Mouse (Mus musculus) forelimb bud, embryonic 11.5 days (tissue): ENCODE results near the gene Vps52.
"Not testable (repeated sequence)": the region's sequence is repeated elsewhere in the genome, so short reads cannot be mapped to it uniquely, and the experiment has no call there.

Experiments used
- DNase-seq: peaks from one replicate; pipeline ENCODE4 v3.0.0-alpha.2; 2012; ENCODE audit warnings: low read depth, low spot score

The Vps52 gene

GRCm38 (mm10) chr17:33941381-33941780 is 14.2 kb upstream of the Vps52 start:
- no peak for DNase-seq

- no peak for DNase-seq
These were observed 12.2 kb upstream of the Vps52 start for GRCm38 (mm10) chr17:33943454-33943853.

DNA sequence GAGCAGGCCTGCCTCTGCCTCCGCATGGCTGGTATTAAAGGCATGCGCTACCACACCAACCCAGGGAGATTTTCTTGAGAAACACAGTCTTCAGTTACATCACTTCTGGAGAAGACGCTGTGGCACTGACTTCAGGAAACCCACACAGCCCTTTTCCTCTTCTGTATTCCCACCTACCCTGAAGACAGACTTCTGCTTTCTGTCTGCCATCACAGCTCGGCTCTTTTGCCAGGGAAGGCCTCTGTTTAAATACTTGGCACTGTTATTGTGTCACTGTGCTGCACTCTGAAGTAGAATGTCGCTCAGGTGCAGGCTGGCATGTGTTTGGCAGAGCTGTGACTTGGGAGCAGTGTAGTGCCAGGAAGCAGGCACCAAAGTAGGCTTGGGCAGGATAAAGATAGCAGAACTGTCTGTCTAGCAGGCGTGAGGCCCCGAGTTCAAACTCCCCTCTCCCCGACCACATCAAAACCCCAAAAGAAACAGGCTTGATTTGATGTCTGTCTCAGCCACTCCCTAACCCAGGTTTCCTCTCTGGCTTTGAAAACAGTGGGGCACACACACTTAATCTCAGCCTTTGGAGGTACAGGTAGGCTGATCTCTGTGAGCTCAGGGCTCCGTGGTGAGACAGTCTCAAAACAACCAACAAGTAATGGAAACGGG is 8.1 kb upstream of the Vps52 start:
- DNase-seq: no peak

- no peak for DNase-seq
These were observed 7.3 kb upstream of the Vps52 start for GRCm38 (mm10) chr17:33948090-33948904.

GRCm38 (mm10) chr17:33948905-33949537 is 6.6 kb upstream of the Vps52 start:
- no peak for DNase-seq

GRCm38 (mm10) chr17:33950131-33950625 is 5.4 kb upstream of the Vps52 start:
- DNase-seq: no peak

- peak; percentile 92 for DNase-seq
These were observed 4.3 kb upstream of the Vps52 start, which contains the start of gene B3galt4 for GRCm38 (mm10) chr17:33951021-33951946. TSS of gene B3galt4 (minus strand) at chr17:33951488.

- not testable (repeated sequence) for DNase-seq
These were observed 3.6 kb upstream of the Vps52 start for GRCm38 (mm10) chr17:33952015-33952414.

- no peak for DNase-seq
These were observed 2.7 kb upstream of the Vps52 start for GRCm38 (mm10) chr17:33952879-33953278.

DNA sequence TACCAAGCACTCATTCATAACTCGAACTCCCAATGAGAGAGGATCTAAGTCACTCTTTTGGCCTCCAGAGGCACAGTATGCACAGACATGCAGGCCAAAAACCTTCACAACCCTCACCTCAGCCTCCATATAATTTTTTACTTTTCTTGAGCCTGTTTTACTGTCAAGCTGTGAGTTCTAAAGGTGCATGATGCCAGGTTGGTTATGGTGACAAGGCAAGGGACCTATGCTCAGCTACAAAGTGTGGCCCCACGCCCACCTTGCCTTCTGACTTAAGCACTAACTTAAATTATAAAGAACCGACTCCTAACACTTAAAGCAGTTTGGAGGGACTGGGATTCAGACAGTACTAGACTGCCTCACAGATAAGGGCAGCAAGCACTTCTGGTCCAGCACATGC is 2.3 kb upstream of the Vps52 start:
- no peak for DNase-seq

GRCm38 (mm10) chr17:33953961-33954565 is 1.5 kb upstream of the Vps52 start:
- DNase-seq: no peak

- DNase-seq: no peak
These were observed 712 bp upstream of the Vps52 start for GRCm38 (mm10) chr17:33954646-33955554.

- DNase-seq: no peak
These were observed 724 bp downstream of the Vps52 start for GRCm38 (mm10) chr17:33956336-33956735.

- no peak for DNase-seq
These were observed 1.9 kb downstream of the Vps52 start for GRCm38 (mm10) chr17:33957493-33957892.

GRCm38 (mm10) chr17:33958451-33958850 is 2.8 kb downstream of the Vps52 start:
- DNase-seq: no peak

DNA sequence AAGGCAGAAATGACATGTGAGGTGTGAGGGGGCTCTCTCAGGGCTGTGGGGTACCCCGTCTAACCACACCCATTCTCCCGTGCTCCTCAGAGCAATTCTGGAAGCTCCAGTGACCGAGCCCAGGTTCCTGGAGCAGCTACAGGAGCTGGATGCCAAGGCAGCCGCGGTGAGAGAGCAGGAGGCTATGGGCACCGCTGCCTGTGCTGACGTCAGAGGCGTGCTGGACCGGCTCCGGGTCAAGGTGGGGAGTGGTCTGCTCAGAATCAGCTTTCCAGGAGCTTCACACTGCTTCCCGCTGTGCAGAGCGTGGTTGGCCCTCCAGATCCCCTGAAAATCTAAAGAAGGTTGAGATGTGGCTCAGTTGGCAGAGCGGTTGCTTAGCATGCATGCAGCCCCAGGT is 3.5 kb downstream of the Vps52 start:
- DNase-seq: no peak

GRCm38 (mm10) chr17:33959948-33960347 is 4.3 kb downstream of the Vps52 start:
- DNase-seq: no peak

- no peak for DNase-seq
These were observed 7.3 kb downstream of the Vps52 start for GRCm38 (mm10) chr17:33962876-33963275.

DNA sequence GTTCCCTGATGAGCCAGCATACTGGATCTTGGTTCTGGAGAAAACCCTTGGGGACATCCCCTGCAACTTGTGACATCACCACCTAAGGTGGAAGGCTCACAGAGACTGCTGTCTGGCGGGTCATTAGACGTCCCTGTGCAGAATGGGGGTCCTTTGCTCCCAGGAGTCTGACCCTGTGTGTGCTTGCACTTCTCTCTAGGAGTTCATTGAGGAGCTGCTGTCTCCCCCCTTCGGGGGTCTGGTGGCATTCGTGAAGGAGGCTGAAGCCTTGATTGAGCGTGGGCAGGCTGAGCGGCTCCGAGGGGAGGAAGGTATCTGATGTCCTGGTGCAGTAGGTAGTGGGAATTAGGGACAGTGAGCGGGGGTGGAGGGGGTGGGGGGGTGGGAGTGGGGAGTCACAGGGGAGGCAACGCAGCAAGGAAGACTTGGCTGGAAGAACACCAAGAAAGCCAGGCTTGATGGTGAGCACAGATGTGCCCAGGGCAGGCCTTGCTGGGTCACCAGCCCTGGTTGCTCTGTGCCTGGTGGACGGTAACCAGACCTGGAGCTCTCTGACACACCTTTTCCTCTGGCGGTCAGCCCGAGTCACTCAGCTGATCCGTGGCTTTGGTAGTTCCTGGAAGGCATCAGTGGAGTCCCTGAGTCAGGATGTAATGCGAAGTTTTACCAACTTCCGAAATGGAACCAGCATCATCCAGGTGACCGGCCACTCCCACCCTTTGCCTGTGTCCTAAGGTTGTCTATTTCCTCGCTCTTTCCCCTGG is 9.7 kb downstream of the Vps52 start:
- no peak for DNase-seq
